Mouse (Mus musculus): ENCODE results near the gene Tk1. TPM values are rescaled to one million over a fixed set of nuclear protein-coding genes. Genes with fewer than 3 reads are reported as not detected.
A peak's percentile ranks its signal among the peaks of the same experiment; 100 is the strongest.

Tk1 gene
- polyA plus RNA-seq, 2 experiments, result 128 to 160 TPM

GRCm38 (mm10) chr11:117826916-117827315 lies 1.0 kb upstream of the Tk1 start:
- Histone ChIP-seq H3K9me3 (ENCODE audit: control insufficient read depth, low read length) (no peaks in the 10 kb centered on the region), H3K36me3 (ENCODE audit: control insufficient read depth, insufficient read depth, low read length) (peaks cover 15% of the 10 kb centered on the region), H3K4me1 (ENCODE audit: control insufficient read depth, insufficient read depth, low read length) (peaks cover 46% of the 10 kb centered on the region), H3K9ac (ENCODE audit: low read depth, low read length, severe bottlenecking) (no peak overlapping the region), H3K4me3 (replicated peaks; ENCODE audit: low read length) (no peak overlapping the region), H3K27me3 (ENCODE audit: control insufficient read depth, insufficient read depth, low read length) (no peaks in the 10 kb centered on the region), H3K27ac (replicated peaks; ENCODE audit: low read depth, low read length) (peak overlapping the region; percentile 90), H3K4me2 (replicated peaks; ENCODE audit: low read depth, low read length, severe bottlenecking) (peak overlapping the region; percentile 91; the same call in 1 of the 2 replicates)
- no peak for TF ChIP-seq POLR2A (IDR thresholded peaks at IDR 0.05; ENCODE audit: borderline replicate concordance, extremely low read depth, insufficient read depth, insufficient read length)
- no peak for ATAC-seq (ENCODE audit: low FRiP score, low read depth)
- WGBS, result 64% methylated on average over 8 of the region's 8 CpGs
- no peak for DNase-seq (ENCODE audit: low spot score)

- WGBS, result 4% methylated on average over 5 of the region's 5 CpGs
- ATAC-seq (ENCODE audit: low FRiP score, low read depth) (peak; percentile 24; the same call in 1 of the 2 replicates), DNase-seq (ENCODE audit: low spot score) (peak; percentile 60)
- TF ChIP-seq POLR2A (IDR thresholded peaks at IDR 0.05; ENCODE audit: borderline replicate concordance, extremely low read depth, insufficient read depth, insufficient read length), result no peak
- Histone ChIP-seq H3K9ac (ENCODE audit: low read depth, low read length, severe bottlenecking) (peak overlapping the region; percentile 70), H3K27ac (replicated peaks; ENCODE audit: low read depth, low read length) (peak overlapping the region; percentile 90), H3K9me3 (ENCODE audit: control insufficient read depth, low read length) (no peaks in the 10 kb centered on the region), H3K4me2 (replicated peaks; ENCODE audit: low read depth, low read length, severe bottlenecking) (peak overlapping the region; percentile 91), H3K27me3 (ENCODE audit: control insufficient read depth, insufficient read depth, low read length) (no peaks in the 10 kb centered on the region), H3K4me1 (ENCODE audit: control insufficient read depth, insufficient read depth, low read length) (peaks cover 46% of the 10 kb centered on the region), H3K4me3 (replicated peaks; ENCODE audit: low read length) (peak overlapping the region; percentile 58), H3K36me3 (ENCODE audit: control insufficient read depth, insufficient read depth, low read length) (peaks cover 21% of the 10 kb centered on the region)
Measured at GRCm38 (mm10) chr11:117826164-117826563, 272 bp upstream of the Tk1 start.

- H3K27ac ChIP-seq (replicated peaks; ENCODE audit: low read depth, low read length), result no peak overlapping the region; the same call in 1 of the 2 replicates
- ATAC-seq (ENCODE audit: low FRiP score, low read depth) (peak; percentile 45), DNase-seq (ENCODE audit: low spot score) (peak; percentile 87)
- H3K36me3 ChIP-seq (ENCODE audit: control insufficient read depth, insufficient read depth, low read length), result peaks cover 36% of the 10 kb centered on the region
- H3K9me3 ChIP-seq (ENCODE audit: control insufficient read depth, low read length), result no peaks in the 10 kb centered on the region
- H3K4me1 ChIP-seq (ENCODE audit: control insufficient read depth, insufficient read depth, low read length), result peaks cover 46% of the 10 kb centered on the region
- peak overlapping the region; percentile 91 for H3K4me2 ChIP-seq (replicated peaks; ENCODE audit: low read depth, low read length, severe bottlenecking)
- H3K4me3 ChIP-seq (replicated peaks; ENCODE audit: low read length), result peak overlapping the region; percentile 58
- 17% methylated on average over 23 of the region's 23 CpGs for WGBS
- no peak for TF ChIP-seq POLR2A (IDR thresholded peaks at IDR 0.05; ENCODE audit: borderline replicate concordance, extremely low read depth, insufficient read depth, insufficient read length)
- H3K9ac ChIP-seq (ENCODE audit: low read depth, low read length, severe bottlenecking), result peak overlapping the region; percentile 70
- no peaks in the 10 kb centered on the region for H3K27me3 ChIP-seq (ENCODE audit: control insufficient read depth, insufficient read depth, low read length)
Measured at GRCm38 (mm10) chr11:117824060-117824969, 1.6 kb downstream of the Tk1 start.

GRCm38 (mm10) chr11:117823411-117823810 lies 2.5 kb downstream of the Tk1 start:
- no peak for TF ChIP-seq POLR2A (IDR thresholded peaks at IDR 0.05; ENCODE audit: borderline replicate concordance, extremely low read depth, insufficient read depth, insufficient read length)
- ATAC-seq (ENCODE audit: low FRiP score, low read depth) (no peak), DNase-seq (ENCODE audit: low spot score) (no peak)
- H3K27ac ChIP-seq (replicated peaks; ENCODE audit: low read depth, low read length), result no peak overlapping the region
- no peak overlapping the region for H3K4me2 ChIP-seq (replicated peaks; ENCODE audit: low read depth, low read length, severe bottlenecking)
- peaks cover 41% of the 10 kb centered on the region for H3K4me1 ChIP-seq (ENCODE audit: control insufficient read depth, insufficient read depth, low read length)
- H3K36me3 ChIP-seq (ENCODE audit: control insufficient read depth, insufficient read depth, low read length), result peaks cover 44% of the 10 kb centered on the region
- no peaks in the 10 kb centered on the region for H3K27me3 ChIP-seq (ENCODE audit: control insufficient read depth, insufficient read depth, low read length)
- no peak overlapping the region for H3K9ac ChIP-seq (ENCODE audit: low read depth, low read length, severe bottlenecking)
- H3K4me3 ChIP-seq (replicated peaks; ENCODE audit: low read length), result no peak overlapping the region
- WGBS, result 93% methylated on average over 6 of the region's 6 CpGs
- H3K9me3 ChIP-seq (ENCODE audit: control insufficient read depth, low read length), result no peaks in the 10 kb centered on the region

GRCm38 (mm10) chr11:117822728-117823241 lies 3.1 kb downstream of the Tk1 start:
- TF ChIP-seq POLR2A (IDR thresholded peaks at IDR 0.05; ENCODE audit: borderline replicate concordance, extremely low read depth, insufficient read depth, insufficient read length), result no peak
- WGBS, result 67% methylated on average over 7 of the region's 7 CpGs
- Histone ChIP-seq H3K27me3 (ENCODE audit: control insufficient read depth, insufficient read depth, low read length) (no peaks in the 10 kb centered on the region), H3K9ac (ENCODE audit: low read depth, low read length, severe bottlenecking) (no peak overlapping the region), H3K4me1 (ENCODE audit: control insufficient read depth, insufficient read depth, low read length) (peaks cover 35% of the 10 kb centered on the region), H3K4me3 (replicated peaks; ENCODE audit: low read length) (no peak overlapping the region), H3K27ac (replicated peaks; ENCODE audit: low read depth, low read length) (peak overlapping the region; percentile 48; the same call in 1 of the 2 replicates), H3K9me3 (ENCODE audit: control insufficient read depth, low read length) (no peaks in the 10 kb centered on the region), H3K4me2 (replicated peaks; ENCODE audit: low read depth, low read length, severe bottlenecking) (no peak overlapping the region), H3K36me3 (ENCODE audit: control insufficient read depth, insufficient read depth, low read length) (peaks cover 50% of the 10 kb centered on the region)
- ATAC-seq (ENCODE audit: low FRiP score, low read depth), result no peak
- no peak for DNase-seq (ENCODE audit: low spot score)

All from limb, embryonic 14.5 days (tissue).